In genomic region chr17:87521622-87522151, GRCm38 (mm10) we compare ENCODE assay signal across 9 mouse cellular contexts.
DNase-seq lines count a peak whose midpoint lies in the region; ATAC-seq lines count a peak whose summit lies in the region.
"Had no signal": no experiment of that assay in that cellular context is flagged by ENCODE, and none has a peak within 500 bp of the region (broad histone marks: within the 10 kb centered on the region; RNA-seq: fewer than 3 reads in every experiment).

No protein-coding gene starts in this region.

- peak overlapping the region; percentile 26; the same call in 1 of the 2 replicates for H3K27ac ChIP-seq in lung, embryonic 15.5 days
- peak overlapping the region; percentile 86 for H3K27ac ChIP-seq in hindbrain, embryonic 13.5 days
- H3K27ac ChIP-seq in stomach, embryonic 14.5 days (ENCODE audit: low read length), result no peak overlapping the region; the same call in 1 of the 2 replicates

- peak; percentile 81 for ATAC-seq in cerebellum, adult (ENCODE audit: insufficient number of reproducible peaks, low FRiP score, low TSS enrichment)
- ATAC-seq in lung, embryonic 15.5 days (ENCODE audit: borderline replicate concordance, extremely low read depth, low FRiP score, low TSS enrichment), result no peak
- ATAC-seq in hindbrain, embryonic 13.5 days (ENCODE audit: low FRiP score), result peak; percentile 50; the same call in 1 of the 2 replicates
- peak; percentile 46 for ATAC-seq in stomach, embryonic 14.5 days (ENCODE audit: insufficient number of reproducible peaks, insufficient read depth, low FRiP score, low read depth)

- peaks cover 35% of the 10 kb centered on the region for H3K4me1 ChIP-seq in lung, embryonic 15.5 days
- H3K4me1 ChIP-seq in hindbrain, embryonic 13.5 days (replicated peaks), result peaks cover 28% of the 10 kb centered on the region
- H3K4me1 ChIP-seq in stomach, embryonic 14.5 days (ENCODE audit: control insufficient read depth, insufficient read depth, low read length), result peaks cover 12% of the 10 kb centered on the region

- H3K9ac ChIP-seq in lung, embryonic 15.5 days, result no peak overlapping the region
- H3K9ac ChIP-seq in hindbrain, embryonic 13.5 days, result 0 out of 2 replicates have a peak overlapping the region, but pooled peaks have one; percentile 1
- H3K9ac ChIP-seq in stomach, embryonic 14.5 days (replicated peaks; ENCODE audit: low read depth, low read length), result no peak overlapping the region

- H3K36me3 ChIP-seq in lung, embryonic 15.5 days, result no peaks in the 10 kb centered on the region
- H3K36me3 ChIP-seq in hindbrain, embryonic 13.5 days, result no peaks in the 10 kb centered on the region
- H3K36me3 ChIP-seq in stomach, embryonic 14.5 days (ENCODE audit: control insufficient read depth, insufficient read depth, low read length), result no peaks in the 10 kb centered on the region

- no peaks in the 10 kb centered on the region for H3K9me3 ChIP-seq in lung, embryonic 15.5 days
- H3K9me3 ChIP-seq in hindbrain, embryonic 13.5 days, result no peaks in the 10 kb centered on the region
- no peaks in the 10 kb centered on the region for H3K9me3 ChIP-seq in stomach, embryonic 14.5 days (ENCODE audit: control insufficient read depth, low read depth, low read length)

- DNase-seq in cerebellum, postnatal 10 days, result no peak
- DNase-seq in lung, postnatal 10 days, result no peak
- no peak for DNase-seq in ovary, postnatal 10 days (ENCODE audit: low spot score)
- DNase-seq in T-cell, adult 2 months (ENCODE audit: low spot score), result no peak
- DNase-seq: layer of hippocampus, adult 9-11 months had no signal

- no peak overlapping the region for H3K4me2 ChIP-seq in lung, embryonic 15.5 days
- no peak overlapping the region for H3K4me2 ChIP-seq in hindbrain, embryonic 13.5 days
- H3K4me2 ChIP-seq in stomach, embryonic 14.5 days (replicated peaks; ENCODE audit: low read depth, low read length), result no peak overlapping the region

- WGBS in lung, embryonic 15.5 days, result 37% methylated on average over 10 of the region's 10 CpGs
- WGBS in hindbrain, embryonic 13.5 days, result 25% methylated on average over 10 of the region's 10 CpGs
- WGBS in stomach, embryonic 14.5 days, result 35% methylated on average over 10 of the region's 10 CpGs

- H3K4me3 ChIP-seq in lung, embryonic 15.5 days, result no peak overlapping the region
- no peak overlapping the region for H3K4me3 ChIP-seq in hindbrain, embryonic 13.5 days
- H3K4me3 ChIP-seq in stomach, embryonic 14.5 days (ENCODE audit: low read depth, low read length), result no peak overlapping the region

- no peaks in the 10 kb centered on the region for H3K27me3 ChIP-seq in lung, embryonic 15.5 days
- no peaks in the 10 kb centered on the region for H3K27me3 ChIP-seq in hindbrain, embryonic 13.5 days
- H3K27me3 ChIP-seq in stomach, embryonic 14.5 days (ENCODE audit: control insufficient read depth, insufficient read depth, low read length), result no peaks in the 10 kb centered on the region
